Mouse (Mus musculus): Measurements from ENCODE around the gene Srsf6.

- no peak for TF ChIP-seq GATA1 (IDR thresholded peaks at IDR 0.05; ENCODE audit: borderline replicate concordance, low read length)
- no peak for TF ChIP-seq FLI1 (IDR thresholded peaks at IDR 0.05; ENCODE audit: low read length)
These were observed 11.4 kb upstream of the Srsf6 start for GRCm38 (mm10) chr2:162919926-162920325.
